Mouse (Mus musculus) hindbrain, embryonic 15.5 days (tissue): ENCODE measurements around the gene Siah3. TPM values are rescaled to one million over a fixed set of nuclear protein-coding genes. Genes with fewer than 3 reads are reported as not detected.
A peak's percentile ranks its signal among the peaks of the same experiment; 100 is the strongest.
"Not testable (repeated sequence)": the region's sequence is repeated elsewhere in the genome, so short reads cannot be mapped to it uniquely, and the experiment has no call there.

Source experiments
- ATAC-seq: fragments of 200-750 bp; cut with Nextera tagmentation; 2 replicates; pipeline ENCODE4 v1.8.0; 2017; ENCODE audit warnings: low read depth, moderate number of reproducible peaks, moderate TSS enrichment; ENCODE audit not compliant: low FRiP score
- H3K27ac ChIP-seq: fragments of 300-500 bp; sonication (generic); replicated peaks from 2 replicates; pipeline ENCODE4 v1.5.1; 2015; ENCODE audit warnings: mild to moderate bottlenecking, inconsistent platforms
- H3K27me3 ChIP-seq: fragments of 300-500 bp; sonication (generic); 2 replicates; pipeline ENCODE4 v1.6.1; 2015; ENCODE audit warnings: control low read depth, inconsistent platforms
- H3K36me3 ChIP-seq: fragments of 300-500 bp; sonication (generic); 2 replicates; pipeline ENCODE4 v1.6.1; 2015; ENCODE audit warnings: control low read depth, inconsistent platforms
- H3K4me1 ChIP-seq: fragments of 300-500 bp; sonication (generic); replicated peaks from 2 replicates; pipeline ENCODE4 v1.6.1; 2015; ENCODE audit warnings: control low read depth, inconsistent platforms
- H3K4me2 ChIP-seq: fragments of 300-500 bp; sonication (generic); 2 replicates; pipeline ENCODE4 v1.6.1; 2015; ENCODE audit warnings: moderate library complexity, mild to moderate bottlenecking, inconsistent platforms
- H3K4me3 ChIP-seq: fragments of 300-500 bp; sonication (generic); 2 replicates; pipeline ENCODE4 v1.5.1; 2015; ENCODE audit warnings: mild to moderate bottlenecking, inconsistent platforms
- H3K9ac ChIP-seq: fragments of 300-500 bp; sonication (generic); 2 replicates; pipeline ENCODE4 v1.6.1; 2015; ENCODE audit warnings: inconsistent platforms
- H3K9me3 ChIP-seq: fragments of 300-500 bp; sonication (generic); 2 replicates; pipeline ENCODE4 v1.6.1; 2016; ENCODE audit warnings: control low read depth, inconsistent platforms
- WGBS: fragments of 180-500 bp; shearing (Covaris S2); methylation state at CpG from one replicate; pipeline ENCODE4 v1.1.7; 2015; 5-methylcytosine and 5-hydroxymethylcytosine counted together
- polyA plus RNA-seq: library from polyadenylated mRNA; unstranded; fragments of >200 nt; fragmentation: Nextera tagmentation; extraction: Ambion mirVana; gene quantifications from 2 replicates; pipeline ENCODE4 v1.2.1, GENCODE M21; 2015

Gene Siah3
- polyA plus RNA-seq, 1 experiment from 2014 or later, result 4.7 TPM

GRCm38 (mm10) chr14:75446314-75446713 is 9.5 kb upstream of the Siah3 start:
- H3K27ac ChIP-seq, H3K27me3 ChIP-seq, H3K4me2 ChIP-seq, H3K9me3 ChIP-seq, ATAC-seq, H3K4me3 ChIP-seq, H3K9ac ChIP-seq, H3K36me3 ChIP-seq: not testable (repeated sequence)
- H3K4me1 ChIP-seq, result peaks cover 15% of the 10 kb centered on the region

- H3K27me3 ChIP-seq, result no peaks in the 10 kb centered on the region
- H3K4me2 ChIP-seq, result no peak overlapping the region
- peaks cover 44% of the 10 kb centered on the region for H3K4me1 ChIP-seq
- no peak overlapping the region for H3K27ac ChIP-seq
- no peaks in the 10 kb centered on the region for H3K9me3 ChIP-seq
- 77% methylated on average over 4 of the region's 4 CpGs for WGBS
- no peaks in the 10 kb centered on the region for H3K36me3 ChIP-seq
- H3K4me3 ChIP-seq, result no peak overlapping the region
- ATAC-seq, result no peak
- no peak overlapping the region for H3K9ac ChIP-seq
Observed at GRCm38 (mm10) chr14:75453906-75454305, 1.9 kb upstream of the Siah3 start.

GRCm38 (mm10) chr14:75454716-75455115 is 1.1 kb upstream of the Siah3 start:
- H3K9ac ChIP-seq, result 0 out of 2 replicates have a peak overlapping the region, but pooled peaks have one; percentile 70

GRCm38 (mm10) chr14:75455361-75455742 is 430 bp upstream of the Siah3 start:
- ATAC-seq, result no peak
- H3K27me3 ChIP-seq, result no peaks in the 10 kb centered on the region
- peak overlapping the region; percentile 70; the same call in 1 of the 2 replicates for H3K9ac ChIP-seq
- no peaks in the 10 kb centered on the region for H3K9me3 ChIP-seq
- peak overlapping the region; percentile 78 for H3K4me2 ChIP-seq
- no peaks in the 10 kb centered on the region for H3K36me3 ChIP-seq
- peak overlapping the region; percentile 85 for H3K27ac ChIP-seq
- H3K4me3 ChIP-seq, result peak overlapping the region; percentile 51
- WGBS, result 14% methylated on average over 3 of the region's 3 CpGs
- H3K4me1 ChIP-seq, result peaks cover 58% of the 10 kb centered on the region

More at GRCm38 (mm10) chr14:75454716-75455115, 1.1 kb upstream of the Siah3 start:
- Histone ChIP-seq H3K4me1 (peaks cover 53% of the 10 kb centered on the region), H3K4me2 (peak overlapping the region; percentile 78), H3K27ac (peak overlapping the region; percentile 85), H3K4me3 (peak overlapping the region; percentile 51), H3K9me3 (no peaks in the 10 kb centered on the region), H3K27me3 (no peaks in the 10 kb centered on the region), H3K36me3 (no peaks in the 10 kb centered on the region)
- ATAC-seq, result peak; percentile 39; the same call in 1 of the 2 replicates
- 4% methylated on average over 4 of the region's 4 CpGs for WGBS

GRCm38 (mm10) chr14:75456489-75457220 is 873 bp downstream of the Siah3 start:
- Histone ChIP-seq H3K27me3 (no peaks in the 10 kb centered on the region), H3K4me2 (peak overlapping the region; percentile 78), H3K36me3 (no peaks in the 10 kb centered on the region), H3K27ac (peak overlapping the region; percentile 85), H3K9ac (peak overlapping the region; percentile 70), H3K4me1 (peaks cover 65% of the 10 kb centered on the region), H3K9me3 (no peaks in the 10 kb centered on the region), H3K4me3 (peak overlapping the region; percentile 51)
- peak; percentile 72 for ATAC-seq
- 2% methylated on average over 13 of the region's 13 CpGs for WGBS

GRCm38 (mm10) chr14:75457221-75457600 is 1.4 kb downstream of the Siah3 start:
- Histone ChIP-seq H3K4me2 (peak overlapping the region; percentile 78), H3K27ac (peak overlapping the region; percentile 85), H3K4me3 (peak overlapping the region; percentile 51), H3K36me3 (no peaks in the 10 kb centered on the region), H3K27me3 (no peaks in the 10 kb centered on the region), H3K9ac (peak overlapping the region; percentile 70), H3K4me1 (peaks cover 65% of the 10 kb centered on the region), H3K9me3 (no peaks in the 10 kb centered on the region)
- ATAC-seq, result peak; percentile 71
- whole genome bisulfite sequencing, result 13% methylated on average over 8 of the region's 8 CpGs

GRCm38 (mm10) chr14:75459431-75459830 is 3.6 kb downstream of the Siah3 start:
- Histone ChIP-seq H3K4me2 (peak overlapping the region; percentile 78), H3K9me3 (no peaks in the 10 kb centered on the region), H3K4me3 (no peak overlapping the region), H3K27me3 (no peaks in the 10 kb centered on the region), H3K9ac (no peak overlapping the region), H3K4me1 (peaks cover 60% of the 10 kb centered on the region), H3K36me3 (no peaks in the 10 kb centered on the region), H3K27ac (peak overlapping the region; percentile 54; the same call in 1 of the 2 replicates)
- WGBS, result 77% methylated on average over 10 of the region's 10 CpGs
- no peak for ATAC-seq

GRCm38 (mm10) chr14:75459991-75460390 is 4.2 kb downstream of the Siah3 start:
- H3K9ac ChIP-seq, result no peak overlapping the region
- H3K4me3 ChIP-seq, result no peak overlapping the region
- ATAC-seq, result no peak
- H3K4me1 ChIP-seq, result peaks cover 54% of the 10 kb centered on the region
- H3K9me3 ChIP-seq, result no peaks in the 10 kb centered on the region
- H3K27ac ChIP-seq, result peak overlapping the region; percentile 54; the same call in 1 of the 2 replicates
- H3K36me3 ChIP-seq, result no peaks in the 10 kb centered on the region
- H3K27me3 ChIP-seq, result no peaks in the 10 kb centered on the region
- peak overlapping the region; percentile 13; the same call in 1 of the 2 replicates for H3K4me2 ChIP-seq
- WGBS, result 26% methylated on average over 3 of the region's 3 CpGs

GRCm38 (mm10) chr14:75460436-75460835 is 4.7 kb downstream of the Siah3 start:
- no peak for ATAC-seq
- WGBS, result 40% methylated on average over 3 of the region's 3 CpGs
- H3K36me3 ChIP-seq, result no peaks in the 10 kb centered on the region
- H3K4me3 ChIP-seq, result no peak overlapping the region
- H3K4me2 ChIP-seq, result 0 out of 2 replicates have a peak overlapping the region, but pooled peaks have one; percentile 13
- H3K27ac ChIP-seq, result peak overlapping the region; percentile 40
- H3K9ac ChIP-seq, result no peak overlapping the region
- H3K4me1 ChIP-seq, result peaks cover 50% of the 10 kb centered on the region
- no peaks in the 10 kb centered on the region for H3K9me3 ChIP-seq
- no peaks in the 10 kb centered on the region for H3K27me3 ChIP-seq

GRCm38 (mm10) chr14:75461770-75462169 is 6.0 kb downstream of the Siah3 start:
- no peaks in the 10 kb centered on the region for H3K27me3 ChIP-seq
- H3K4me1 ChIP-seq, result peaks cover 38% of the 10 kb centered on the region
- WGBS, result 88% methylated on average over 4 of the region's 4 CpGs
- no peak overlapping the region for H3K9ac ChIP-seq
- no peak overlapping the region for H3K4me2 ChIP-seq
- H3K4me3 ChIP-seq, result no peak overlapping the region
- no peaks in the 10 kb centered on the region for H3K36me3 ChIP-seq
- H3K27ac ChIP-seq, result no peak overlapping the region
- no peak for ATAC-seq
- no peaks in the 10 kb centered on the region for H3K9me3 ChIP-seq

GRCm38 (mm10) chr14:75463171-75463570 is 7.4 kb downstream of the Siah3 start:
- Histone ChIP-seq H3K9me3 (no peaks in the 10 kb centered on the region), H3K27me3 (no peaks in the 10 kb centered on the region), H3K27ac (no peak overlapping the region), H3K4me3 (no peak overlapping the region), H3K36me3 (no peaks in the 10 kb centered on the region), H3K9ac (no peak overlapping the region), H3K4me1 (peaks cover 26% of the 10 kb centered on the region), H3K4me2 (no peak overlapping the region)
- WGBS, result 84% methylated on average over 4 of the region's 4 CpGs
- no peak for ATAC-seq

GRCm38 (mm10) chr14:75468941-75469340 is 13.2 kb downstream of the Siah3 start:
- no peaks in the 10 kb centered on the region for H3K36me3 ChIP-seq

More at GRCm38 (mm10) chr14:75468941-75469340, 13.2 kb downstream of the Siah3 start:
- no peak overlapping the region for H3K9ac ChIP-seq
- no peak overlapping the region for H3K4me2 ChIP-seq
- WGBS, result 88% methylated on average over 4 of the region's 4 CpGs
- H3K27ac ChIP-seq, result no peak overlapping the region
- ATAC-seq, result no peak
- no peak overlapping the region for H3K4me3 ChIP-seq
- no peaks in the 10 kb centered on the region for H3K27me3 ChIP-seq
- peaks cover 15% of the 10 kb centered on the region for H3K4me1 ChIP-seq
- H3K9me3 ChIP-seq, result no peaks in the 10 kb centered on the region
